Comparison of ENCODE assay signal across 9 mouse cellular contexts in the genomic region with DNA sequence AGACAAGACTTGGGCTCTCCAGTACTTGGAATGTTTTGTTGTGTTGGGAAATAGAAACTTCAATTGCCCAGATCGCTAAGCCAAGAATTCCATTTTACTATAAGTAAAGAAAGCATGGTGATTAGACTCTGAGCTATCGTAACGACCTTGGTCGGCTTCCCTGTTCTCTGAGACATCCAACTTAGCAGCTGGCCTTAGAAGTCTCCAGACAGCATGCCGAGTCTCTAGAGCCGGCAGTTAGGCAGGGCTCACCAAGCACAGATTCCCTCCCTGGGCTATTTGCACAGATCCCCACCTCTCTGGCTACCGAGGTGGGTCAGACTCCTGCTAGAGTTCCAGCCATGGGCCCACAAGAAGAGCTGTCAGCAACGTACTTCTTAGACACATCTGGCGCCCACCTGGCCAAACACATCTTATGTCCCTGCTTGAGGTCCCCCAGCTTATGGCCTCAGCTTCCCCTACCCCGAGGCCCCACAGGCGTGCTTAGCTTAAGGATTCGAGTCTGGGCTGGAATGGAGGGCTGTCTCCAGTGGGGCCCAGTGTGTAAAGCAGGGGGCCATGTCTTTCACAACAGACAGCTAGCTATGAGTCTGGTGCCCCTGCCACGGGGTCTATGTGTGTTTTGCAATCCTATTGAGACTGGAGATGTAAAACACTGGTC. TPM values are rescaled to one million over a fixed set of nuclear protein-coding genes. Genes with fewer than 3 reads are reported as not detected.
DNase-seq lines count a peak whose midpoint lies in the region; ATAC-seq lines count a peak whose summit lies in the region.
"Had no signal": no experiment of that assay in that cellular context is flagged by ENCODE, and none has a peak within 500 bp of the region (broad histone marks: within the 10 kb centered on the region; RNA-seq: fewer than 3 reads in every experiment).

No protein-coding gene starts in this region.

- H3K27me3 ChIP-seq in kidney, embryonic 15.5 days, result no peaks in the 10 kb centered on the region
- no peaks in the 10 kb centered on the region for H3K27me3 ChIP-seq in embryonic facial prominence, embryonic 14.5 days (replicated peaks; ENCODE audit: control insufficient read depth, insufficient read depth, low read length)
- no peaks in the 10 kb centered on the region for H3K27me3 ChIP-seq in limb, embryonic 13.5 days

- H3K4me1 ChIP-seq in kidney, embryonic 15.5 days, result peaks cover 89% of the 10 kb centered on the region
- peaks cover 43% of the 10 kb centered on the region for H3K4me1 ChIP-seq in brown adipose tissue, adult 24 weeks (ENCODE audit: control insufficient read depth, insufficient read depth, insufficient read length, low read length)
- peaks cover 76% of the 10 kb centered on the region for H3K4me1 ChIP-seq in embryonic facial prominence, embryonic 14.5 days (ENCODE audit: control insufficient read depth, insufficient read depth, low read length)
- peaks cover 100% of the 10 kb centered on the region for H3K4me1 ChIP-seq in limb, embryonic 13.5 days

- no peaks in the 10 kb centered on the region for H3K9me3 ChIP-seq in kidney, embryonic 15.5 days (replicated peaks)
- no peaks in the 10 kb centered on the region for H3K9me3 ChIP-seq in embryonic facial prominence, embryonic 14.5 days (ENCODE audit: control insufficient read depth, low read length)
- no peaks in the 10 kb centered on the region for H3K9me3 ChIP-seq in limb, embryonic 13.5 days

- H3K36me3 ChIP-seq in kidney, embryonic 15.5 days, result no peaks in the 10 kb centered on the region
- H3K36me3 ChIP-seq in embryonic facial prominence, embryonic 14.5 days (ENCODE audit: control insufficient read depth, insufficient read depth, low read length), result no peaks in the 10 kb centered on the region
- H3K36me3 ChIP-seq in limb, embryonic 13.5 days, result peaks cover 8% of the 10 kb centered on the region; the same call in 1 of the 2 replicates

- no peak for DNase-seq in kidney, postnatal 25 days
- DNase-seq in embryonic facial prominence, embryonic 14.5 days (ENCODE audit: low spot score), result peak; percentile 88
- no peak for DNase-seq in thymus, postnatal 0 days (ENCODE audit: low spot score)
- DNase-seq: kidney, adult 9 months had no signal

- ATAC-seq in kidney, embryonic 15.5 days (replicated peaks; ENCODE audit: low FRiP score), result no peak
- ATAC-seq in embryonic facial prominence, embryonic 14.5 days (ENCODE audit: low read depth), result peak; percentile 50
- ATAC-seq in limb, embryonic 13.5 days (ENCODE audit: low FRiP score, low read depth), result peak; percentile 61
- no peak for ATAC-seq in cerebellum, adult (ENCODE audit: insufficient number of reproducible peaks, low FRiP score, low TSS enrichment)

- H3K9ac ChIP-seq in kidney, embryonic 15.5 days, result no peak overlapping the region
- no peak overlapping the region for H3K9ac ChIP-seq in embryonic facial prominence, embryonic 14.5 days (ENCODE audit: low read depth, low read length)
- no peak overlapping the region for H3K9ac ChIP-seq in limb, embryonic 13.5 days
- H3K9ac ChIP-seq: liver, embryonic 14.5 days had no signal

- WGBS in kidney, embryonic 15.5 days, result 24% methylated on average over 13 of the region's 13 CpGs
- 10% methylated on average over 13 of the region's 13 CpGs for WGBS in embryonic facial prominence, embryonic 14.5 days
- 8% methylated on average over 13 of the region's 13 CpGs for WGBS in limb, embryonic 13.5 days

- no peak overlapping the region for H3K4me2 ChIP-seq in kidney, embryonic 15.5 days
- peak overlapping the region; percentile 20; the same call in 1 of the 2 replicates for H3K4me2 ChIP-seq in embryonic facial prominence, embryonic 14.5 days (ENCODE audit: low read depth, low read length)
- peak overlapping the region; percentile 48 for H3K4me2 ChIP-seq in limb, embryonic 13.5 days (replicated peaks)

- 0 out of 2 replicates have a peak overlapping the region, but pooled peaks have one; percentile 18 for H3K27ac ChIP-seq in kidney, embryonic 15.5 days
- H3K27ac ChIP-seq in brown adipose tissue, adult 24 weeks (replicated peaks; ENCODE audit: low read depth, low read length), result peak overlapping the region; percentile 46; the same call in 1 of the 2 replicates
- H3K27ac ChIP-seq in embryonic facial prominence, embryonic 14.5 days (replicated peaks; ENCODE audit: low read depth, low read length), result peak overlapping the region; percentile 66
- peak overlapping the region; percentile 88 for H3K27ac ChIP-seq in limb, embryonic 13.5 days
- H3K27ac ChIP-seq: liver, embryonic 14.5 days had no signal

- H3K4me3 ChIP-seq in kidney, embryonic 15.5 days (replicated peaks), result no peak overlapping the region
- no peak overlapping the region for H3K4me3 ChIP-seq in brown adipose tissue, adult 24 weeks (ENCODE audit: insufficient read depth, low read depth, low read length)
- H3K4me3 ChIP-seq in embryonic facial prominence, embryonic 14.5 days (ENCODE audit: low read depth, low read length), result no peak overlapping the region
- H3K4me3 ChIP-seq in limb, embryonic 13.5 days, result no peak overlapping the region

RNA-seq across cellular contexts. Expression of a gene that starts 6.7 kb away (rescaled TPM):
- polyA plus RNA-seq in kidney, embryonic 15.5 days (2015; fragmentation: Nextera tagmentation; extraction: Ambion mirVana), result 61.0 and 65.3 TPM in 2 replicates
- 40.8 and 47.5 TPM in 2 replicates for polyA plus RNA-seq in brown adipose tissue, adult 24 weeks (2012; ENCODE audit: insufficient read depth, insufficient read length, missing spikeins)
- polyA plus RNA-seq in embryonic facial prominence, embryonic 14.5 days (2014; fragmentation: Nextera tagmentation; extraction: Ambion mirVana), result 139 and 160 TPM in 2 replicates
- 171 and 181 TPM in 2 replicates for polyA plus RNA-seq in limb, embryonic 13.5 days (2015; fragmentation: Nextera tagmentation; extraction: Ambion mirVana)
- polyA plus RNA-seq in thymus, postnatal 0 days (2015; fragmentation: Nextera tagmentation; extraction: Ambion mirVana), result 9.4 and 12.6 TPM in 2 replicates

Comparison
In these comparisons a context has a peak if more than half of its experiments do, and no peak if none do; other contexts are left out.
1. ATAC-seq: peak in embryonic facial prominence, embryonic 14.5 days (single experiment) and limb, embryonic 13.5 days (single experiment); none in kidney, embryonic 15.5 days (single experiment) and cerebellum, adult (single experiment).
2. H3K27ac ChIP-seq: peak in every context shown above with its lines; median percentile 88 in limb, embryonic 13.5 days; 66 in embryonic facial prominence, embryonic 14.5 days; 46 in brown adipose tissue, adult 24 weeks; 18 in kidney, embryonic 15.5 days.